Mouse (Mus musculus) neural tube, embryonic 13.5 days (tissue): ENCODE data around the gene Gm26602. TPM values are rescaled to one million over a fixed set of nuclear protein-coding genes. Genes with fewer than 3 reads are reported as not detected.

Experiments used
- ATAC-seq: fragments of 200-750 bp; cut with Nextera tagmentation; 2 replicates; pipeline ENCODE4 v1.8.0; 2017; ENCODE audit warnings: low read depth, mild to moderate bottlenecking, moderate TSS enrichment, moderate library complexity
- H3K27ac ChIP-seq: fragments of 300-500 bp; sonication (generic); replicated peaks from 2 replicates; pipeline ENCODE4 v1.5.1; 2015; ENCODE audit warnings: moderate library complexity, mild to moderate bottlenecking, inconsistent platforms
- H3K27me3 ChIP-seq: fragments of 300-500 bp; sonication (generic); 2 replicates; pipeline ENCODE4 v1.6.1; 2015; ENCODE audit warnings: mild to moderate bottlenecking, inconsistent platforms
- H3K36me3 ChIP-seq: fragments of 300-500 bp; sonication (generic); 2 replicates; pipeline ENCODE4 v1.6.1; 2015; ENCODE audit warnings: mild to moderate bottlenecking, inconsistent platforms
- H3K4me1 ChIP-seq: fragments of 300-500 bp; sonication (generic); replicated peaks from 2 replicates; pipeline ENCODE4 v1.6.1; 2015; ENCODE audit warnings: inconsistent platforms
- H3K4me2 ChIP-seq: fragments of 300-500 bp; sonication (generic); 2 replicates; pipeline ENCODE4 v1.6.1; 2015; ENCODE audit warnings: inconsistent platforms, mild to moderate bottlenecking, moderate library complexity
- H3K4me3 ChIP-seq: fragments of 300-500 bp; sonication (generic); 2 replicates; pipeline ENCODE4 v1.5.1; 2015; ENCODE audit warnings: mild to moderate bottlenecking, inconsistent platforms
- H3K9ac ChIP-seq: fragments of 300-500 bp; sonication (generic); 2 replicates; pipeline ENCODE4 v1.6.1; 2015; ENCODE audit warnings: moderate library complexity, mild to moderate bottlenecking, inconsistent platforms
- H3K9me3 ChIP-seq: fragments of 300-500 bp; sonication (generic); 2 replicates; pipeline ENCODE4 v1.6.1; 2016; ENCODE audit warnings: inconsistent platforms
- WGBS: fragments of 180-500 bp; shearing (Covaris S2); methylation state at CpG from one replicate; pipeline ENCODE4 v1.1.7; 2015; 5-methylcytosine and 5-hydroxymethylcytosine counted together
- polyA plus RNA-seq: library from polyadenylated mRNA; unstranded; fragments of >200 nt; fragmentation: Nextera tagmentation; extraction: Ambion mirVana; gene quantifications from 2 replicates; pipeline ENCODE4 v1.2.1, GENCODE M21; 2015

Gene Gm26602
- polyA plus RNA-seq, 1 experiment from 2014 or later: 40.5 TPM

DNA sequence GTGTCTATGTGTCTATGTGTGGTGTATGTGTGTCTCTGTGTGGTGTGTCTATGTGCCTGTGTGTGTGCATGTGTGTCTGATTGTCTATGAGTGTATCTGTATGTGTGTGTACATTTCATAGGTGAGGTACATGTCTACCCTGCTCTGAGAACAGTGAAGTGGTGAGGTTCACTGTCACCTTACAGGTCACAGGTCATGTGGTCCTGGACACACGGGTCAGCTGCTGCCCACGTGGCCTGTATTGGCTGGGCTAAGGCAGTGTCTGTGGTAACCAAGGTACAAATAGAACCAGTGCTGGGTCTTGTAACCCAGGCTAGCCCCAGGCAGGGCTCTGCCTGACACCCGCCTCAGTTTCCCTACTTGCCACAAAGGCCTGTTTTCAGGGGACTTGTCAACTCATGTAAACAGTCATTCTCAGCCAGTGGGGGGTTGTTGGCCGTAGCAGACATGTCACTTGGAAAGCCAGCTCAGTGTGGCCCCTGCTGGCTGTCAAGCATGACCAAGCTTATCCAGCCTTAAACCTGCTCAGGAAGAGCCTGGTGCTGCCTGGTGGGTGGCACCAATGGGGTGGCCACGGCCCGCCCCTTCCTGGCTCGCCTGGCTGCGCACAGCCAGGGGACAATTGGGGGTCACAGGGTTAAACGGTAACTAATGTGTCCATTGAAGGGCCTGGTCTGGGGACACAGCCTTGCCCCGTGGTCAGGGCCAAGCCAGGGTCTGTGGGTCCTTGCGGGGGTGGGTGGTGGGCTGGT, 27.3 kb downstream of the Gm26602 start:
- 36% methylated on average over 11 of the region's 11 CpGs for WGBS
- ATAC-seq: no peak

DNA sequence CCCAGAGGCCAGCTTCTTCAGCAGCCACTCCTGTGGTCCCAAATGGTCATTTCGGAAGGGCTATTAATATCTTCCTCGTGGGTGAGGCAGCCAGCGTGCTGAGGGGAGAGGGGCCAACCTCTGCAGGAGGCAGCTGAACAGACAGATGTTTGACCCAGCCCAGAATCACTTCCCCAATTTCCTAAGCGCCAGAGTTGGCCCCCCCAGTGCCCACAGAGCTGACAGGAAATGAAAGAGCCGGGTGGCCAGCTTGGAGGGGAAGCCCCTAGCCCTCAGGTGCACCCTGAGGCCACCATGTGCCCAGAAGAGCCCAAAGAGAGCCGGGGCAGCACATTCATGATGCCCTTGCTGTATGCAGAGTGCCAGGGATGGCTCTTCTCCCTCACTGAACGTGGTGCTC, 30.1 kb downstream of the Gm26602 start:
- Histone ChIP-seq H3K27me3 (no peaks in the 10 kb centered on the region), H3K9ac (no peak overlapping the region), H3K27ac (no peak overlapping the region), H3K4me1 (peaks cover 53% of the 10 kb centered on the region), H3K9me3 (no peaks in the 10 kb centered on the region), H3K4me3 (no peak overlapping the region), H3K4me2 (no peak overlapping the region), H3K36me3 (peaks cover 23% of the 10 kb centered on the region)
- WGBS: 62% methylated on average over 7 of the region's 7 CpGs
- no peak for ATAC-seq

More for the DNA sequence above, 27.3 kb downstream of the Gm26602 start:
- Histone ChIP-seq H3K9me3 (no peaks in the 10 kb centered on the region), H3K27ac (no peak overlapping the region), H3K4me3 (no peak overlapping the region), H3K4me1 (peaks cover 53% of the 10 kb centered on the region), H3K9ac (peak overlapping the region; percentile 41; the same call in 1 of the 2 replicates), H3K27me3 (no peaks in the 10 kb centered on the region), H3K4me2 (no peak overlapping the region), H3K36me3 (peaks cover 39% of the 10 kb centered on the region)

DNA sequence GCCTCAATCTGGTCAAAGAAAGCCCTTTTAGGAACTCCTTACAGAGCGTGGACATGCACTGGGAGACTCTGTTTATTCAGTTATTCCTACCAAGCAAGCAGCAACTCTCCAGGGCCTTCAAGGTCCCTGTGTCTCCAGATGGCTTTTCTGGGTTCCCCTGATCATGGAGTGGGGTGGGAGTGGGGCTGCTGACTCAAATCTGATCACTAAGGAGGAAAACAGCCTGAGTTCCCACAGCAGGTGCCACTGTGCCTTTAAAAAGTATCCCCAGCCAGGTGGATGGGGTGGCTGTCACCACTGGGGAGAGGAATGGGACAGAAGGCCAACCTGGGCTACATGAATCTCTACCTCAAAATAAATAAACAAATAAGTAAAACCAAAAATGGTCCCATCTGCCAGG, 32.3 kb downstream of the Gm26602 start:
- H3K4me1 ChIP-seq: peaks cover 49% of the 10 kb centered on the region
- no peak overlapping the region for H3K27ac ChIP-seq
- 89% methylated on average over 1 of the region's 1 CpGs for WGBS
- no peak overlapping the region for H3K4me3 ChIP-seq
- ATAC-seq: no peak
- no peak overlapping the region for H3K4me2 ChIP-seq
- H3K27me3 ChIP-seq: no peaks in the 10 kb centered on the region
- H3K9me3 ChIP-seq: no peaks in the 10 kb centered on the region
- H3K36me3 ChIP-seq: peaks cover 25% of the 10 kb centered on the region
- no peak overlapping the region; the same call in 1 of the 2 replicates for H3K9ac ChIP-seq

DNA sequence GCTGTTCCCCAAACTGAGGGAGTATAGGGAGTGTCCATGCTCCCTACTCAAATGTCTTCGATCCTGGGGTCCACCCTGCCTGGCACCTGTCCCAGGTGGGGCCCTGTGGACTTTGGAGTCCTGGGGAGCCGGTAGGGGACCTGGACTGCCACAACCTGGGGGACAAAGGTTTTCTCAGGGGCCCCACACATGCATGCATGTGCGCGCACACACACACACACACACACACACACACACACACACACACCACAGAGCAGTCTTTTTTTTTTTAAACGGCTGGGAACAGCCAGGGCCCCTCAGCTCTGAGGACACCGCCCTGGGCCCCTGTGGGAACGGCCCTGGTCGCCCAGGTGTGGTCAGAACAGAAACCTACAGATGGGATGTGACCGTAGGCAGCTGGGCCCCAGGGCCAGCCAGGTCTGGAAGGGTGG, 32.8 kb downstream of the Gm26602 start:
- peaks cover 46% of the 10 kb centered on the region for H3K4me1 ChIP-seq
- peaks cover 25% of the 10 kb centered on the region for H3K36me3 ChIP-seq
- no peak overlapping the region; the same call in 1 of the 2 replicates for H3K9ac ChIP-seq
- no peaks in the 10 kb centered on the region for H3K9me3 ChIP-seq
- no peak for ATAC-seq
- no peaks in the 10 kb centered on the region for H3K27me3 ChIP-seq
- no peak overlapping the region for H3K4me3 ChIP-seq
- no peak overlapping the region for H3K27ac ChIP-seq
- WGBS: 61% methylated on average over 9 of the region's 9 CpGs
- H3K4me2 ChIP-seq: no peak overlapping the region

DNA sequence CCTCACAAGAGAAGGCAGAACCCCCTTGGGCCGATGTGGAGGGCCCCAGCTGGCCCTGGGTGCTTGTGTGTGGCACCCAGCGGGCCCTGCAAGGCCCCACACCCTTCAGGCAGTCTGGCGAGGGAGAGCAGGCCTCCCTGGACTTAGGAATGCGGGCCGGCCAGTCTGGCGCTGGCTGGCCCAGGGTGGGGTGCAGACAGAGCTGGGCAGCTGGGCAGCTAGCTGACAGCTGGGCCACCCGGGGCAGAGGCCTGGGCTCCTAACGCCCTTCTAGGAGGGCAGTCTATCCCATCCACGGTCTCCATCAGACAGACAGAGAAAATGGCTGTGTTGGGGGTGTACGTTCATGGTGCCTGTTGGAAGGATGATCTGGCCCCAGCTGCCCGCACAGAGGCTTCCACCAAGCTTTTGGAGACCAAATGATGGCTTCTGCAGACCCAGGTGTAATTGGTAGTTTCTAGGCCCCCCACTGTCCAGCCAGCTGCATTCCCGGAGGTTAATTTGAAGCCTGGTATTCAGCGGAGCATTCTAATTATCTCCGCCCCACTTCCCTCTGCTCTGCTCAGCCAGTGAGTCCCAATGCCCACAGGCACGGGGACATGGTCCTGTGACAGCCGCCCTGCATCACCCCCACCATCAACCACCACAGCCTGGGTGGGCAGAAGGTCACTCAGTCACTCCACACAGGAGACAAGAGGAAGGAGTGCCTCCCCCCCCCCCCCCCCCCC, 35.0 kb downstream of the Gm26602 start:
- no peak overlapping the region for H3K4me2 ChIP-seq
- peaks cover 43% of the 10 kb centered on the region for H3K36me3 ChIP-seq
- 0 out of 2 replicates have a peak, but pooled peaks have one; percentile 28 for ATAC-seq
- no peaks in the 10 kb centered on the region for H3K9me3 ChIP-seq
- no peak overlapping the region for H3K4me3 ChIP-seq
- H3K4me1 ChIP-seq: peaks cover 46% of the 10 kb centered on the region
- no peaks in the 10 kb centered on the region for H3K27me3 ChIP-seq
- H3K27ac ChIP-seq: peak overlapping the region; percentile 64
- peak overlapping the region; percentile 38 for H3K9ac ChIP-seq
- 12% methylated on average over 16 of the region's 16 CpGs for WGBS

DNA sequence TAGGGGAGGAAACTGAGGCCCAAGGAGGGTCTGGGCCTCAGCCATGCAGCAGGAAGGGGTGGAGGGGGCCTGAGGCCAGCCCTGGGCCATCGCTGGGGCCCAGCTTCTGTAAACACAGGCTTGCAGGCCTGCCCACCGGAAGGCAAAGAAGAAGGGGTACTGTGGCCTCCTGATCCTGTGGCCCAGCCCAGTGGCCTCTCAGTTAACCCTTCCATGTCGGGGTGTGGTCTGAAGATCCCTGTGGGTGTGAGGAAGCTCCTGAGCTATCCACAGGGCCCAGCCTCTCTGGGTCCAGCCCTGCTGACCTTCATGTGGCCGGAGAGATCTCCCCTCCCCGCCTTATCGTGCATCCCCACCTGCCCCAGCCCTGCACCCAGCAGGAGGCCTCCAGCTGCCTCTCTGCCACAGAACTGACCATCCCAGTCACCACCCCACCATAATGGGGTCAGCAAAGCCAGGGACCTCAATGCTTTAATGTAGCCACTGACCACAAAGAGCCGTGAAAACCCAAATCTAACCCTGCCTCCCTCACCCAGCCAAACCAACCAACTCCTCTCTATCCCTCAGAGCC, 36.2 kb downstream of the Gm26602 start:
- Histone ChIP-seq H3K9me3 (no peaks in the 10 kb centered on the region), H3K4me3 (no peak overlapping the region), H3K4me1 (peaks cover 46% of the 10 kb centered on the region), H3K36me3 (peaks cover 49% of the 10 kb centered on the region), H3K27ac (no peak overlapping the region), H3K9ac (peak overlapping the region; percentile 38; the same call in 1 of the 2 replicates), H3K4me2 (0 out of 2 replicates have a peak overlapping the region, but pooled peaks have one; percentile 5), H3K27me3 (no peaks in the 10 kb centered on the region)
- peak; percentile 28; the same call in 1 of the 2 replicates for ATAC-seq
- WGBS: 5% methylated on average over 7 of the region's 7 CpGs

DNA sequence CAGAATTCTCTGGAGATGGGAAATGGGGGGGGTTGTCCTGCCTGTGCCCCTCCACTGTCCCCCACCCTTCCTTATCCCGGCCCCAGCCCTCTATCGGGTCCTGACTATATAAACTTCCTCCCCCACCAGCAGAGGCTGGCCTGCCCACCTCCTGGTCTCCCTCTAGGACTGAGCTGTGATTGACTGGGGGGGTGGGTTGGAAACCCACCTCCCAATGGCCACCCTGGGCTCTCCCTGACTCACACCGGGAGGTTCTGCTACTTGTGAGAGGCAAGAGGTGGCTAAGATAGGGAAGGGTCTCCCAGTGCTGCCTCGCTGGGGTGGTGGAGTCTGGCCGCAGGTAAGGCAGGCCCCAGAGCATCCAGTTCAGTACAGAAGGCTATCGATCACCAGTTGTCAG, 36.8 kb downstream of the Gm26602 start:
- Histone ChIP-seq H3K9me3 (no peaks in the 10 kb centered on the region), H3K4me1 (peaks cover 46% of the 10 kb centered on the region), H3K27me3 (no peaks in the 10 kb centered on the region), H3K4me3 (no peak overlapping the region), H3K9ac (no peak overlapping the region), H3K4me2 (no peak overlapping the region), H3K36me3 (peaks cover 44% of the 10 kb centered on the region), H3K27ac (no peak overlapping the region)
- WGBS: 64% methylated on average over 6 of the region's 6 CpGs
- no peak for ATAC-seq

DNA sequence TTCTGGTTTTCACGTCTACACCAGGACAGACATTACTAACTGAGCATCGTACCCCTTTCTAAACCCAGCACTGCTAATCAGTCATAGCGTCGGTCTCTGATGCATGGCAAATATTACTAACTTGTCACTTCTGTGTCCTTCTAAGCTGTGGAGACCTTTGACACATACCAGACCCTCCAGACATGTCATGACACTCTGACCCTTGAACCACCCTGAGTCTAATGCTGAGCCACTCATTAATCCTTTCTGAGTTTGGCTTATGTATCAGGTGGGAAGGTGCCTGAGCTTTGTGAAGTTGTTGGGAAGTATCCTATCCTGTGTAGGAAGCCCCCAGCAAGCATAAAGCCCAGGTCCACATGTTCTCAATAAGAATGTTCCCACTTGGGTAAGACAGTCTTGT, 39.2 kb downstream of the Gm26602 start:
- H3K36me3 ChIP-seq: peaks cover 61% of the 10 kb centered on the region
- no peaks in the 10 kb centered on the region for H3K27me3 ChIP-seq

DNA sequence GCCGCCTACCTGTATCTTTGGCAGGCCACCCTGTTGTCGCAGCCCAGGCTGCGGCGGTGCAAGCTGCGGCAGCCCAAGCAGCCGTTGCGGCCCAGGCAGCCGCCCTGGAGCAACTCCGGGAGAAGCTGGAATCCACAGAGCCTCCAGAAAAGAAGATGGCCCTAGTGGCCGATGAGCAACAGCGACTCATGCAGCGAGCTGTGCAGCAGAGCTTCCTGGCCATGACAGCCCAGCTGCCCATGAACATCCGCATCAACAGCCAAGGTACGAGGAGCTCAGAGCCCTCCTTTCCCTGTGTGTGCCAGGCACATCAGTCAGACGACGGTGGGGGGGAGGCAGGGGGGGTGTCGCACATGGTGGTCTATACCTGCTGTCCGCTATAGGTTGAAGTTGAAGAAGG, 40.0 kb downstream of the Gm26602 start:
- no peak for ATAC-seq
- Histone ChIP-seq H3K27me3 (no peaks in the 10 kb centered on the region), H3K36me3 (peaks cover 61% of the 10 kb centered on the region), H3K4me2 (no peak overlapping the region), H3K9me3 (no peaks in the 10 kb centered on the region), H3K9ac (no peak overlapping the region), H3K4me3 (no peak overlapping the region), H3K4me1 (peaks cover 20% of the 10 kb centered on the region), H3K27ac (no peak overlapping the region)
- 85% methylated on average over 18 of the region's 18 CpGs for WGBS

More for the DNA sequence above, 39.2 kb downstream of the Gm26602 start:
- Histone ChIP-seq H3K4me1 (peaks cover 28% of the 10 kb centered on the region), H3K4me3 (no peak overlapping the region), H3K27ac (no peak overlapping the region), H3K9ac (no peak overlapping the region), H3K9me3 (no peaks in the 10 kb centered on the region), H3K4me2 (no peak overlapping the region)
- 94% methylated on average over 4 of the region's 4 CpGs for whole genome bisulfite sequencing
- no peak for ATAC-seq

DNA sequence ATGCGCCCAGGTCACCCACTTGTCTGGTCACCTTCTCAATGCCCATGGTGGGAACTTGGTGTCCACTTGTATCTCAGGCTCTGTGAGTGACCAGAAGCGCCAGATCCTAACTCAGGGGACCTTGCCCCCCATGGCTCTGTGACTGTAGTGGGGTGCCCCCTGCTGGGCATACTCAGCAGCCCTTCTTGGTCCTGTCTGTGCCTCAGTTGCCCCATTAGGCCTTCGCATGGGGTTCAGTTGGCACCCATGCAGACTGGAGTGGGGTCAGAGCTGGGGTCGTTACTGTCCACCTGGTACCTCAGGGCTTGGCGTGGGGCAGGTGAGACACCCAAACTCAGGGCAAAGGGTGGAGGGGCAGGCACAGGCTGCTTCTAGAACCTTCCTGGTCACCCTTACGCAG, 43.3 kb downstream of the Gm26602 start:
- no peak for ATAC-seq
- no peak overlapping the region for H3K9ac ChIP-seq
- 87% methylated on average over 6 of the region's 6 CpGs for WGBS

DNA sequence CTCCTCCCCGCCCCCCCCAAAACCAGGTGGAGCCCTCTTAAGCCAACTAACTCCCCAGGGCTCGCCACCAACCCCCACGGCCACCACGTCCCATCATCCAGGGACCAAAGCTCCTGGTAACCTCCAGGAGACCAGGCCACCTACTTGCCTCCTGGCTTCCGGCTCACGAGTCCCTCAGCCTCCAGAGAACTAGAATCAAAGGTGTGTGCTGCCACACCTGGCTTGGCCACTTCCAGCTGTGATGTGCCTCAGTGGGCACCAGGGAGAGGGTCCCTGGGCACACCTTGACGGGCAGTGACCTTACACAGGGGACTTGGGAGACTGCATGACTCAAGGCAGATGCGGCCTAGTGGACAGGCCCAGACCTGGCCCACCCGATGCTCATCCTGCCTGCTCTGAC, 45.0 kb downstream of the Gm26602 start:
- 76% methylated on average over 9 of the region's 9 CpGs for WGBS

More for the DNA sequence above, 43.3 kb downstream of the Gm26602 start:
- peaks cover 46% of the 10 kb centered on the region for H3K36me3 ChIP-seq
- no peaks in the 10 kb centered on the region for H3K9me3 ChIP-seq
- H3K4me3 ChIP-seq: no peak overlapping the region
- no peak overlapping the region for H3K27ac ChIP-seq
- H3K4me1 ChIP-seq: peaks cover 5% of the 10 kb centered on the region; the same call in 1 of the 2 replicates
- no peaks in the 10 kb centered on the region for H3K27me3 ChIP-seq
- H3K4me2 ChIP-seq: no peak overlapping the region

DNA sequence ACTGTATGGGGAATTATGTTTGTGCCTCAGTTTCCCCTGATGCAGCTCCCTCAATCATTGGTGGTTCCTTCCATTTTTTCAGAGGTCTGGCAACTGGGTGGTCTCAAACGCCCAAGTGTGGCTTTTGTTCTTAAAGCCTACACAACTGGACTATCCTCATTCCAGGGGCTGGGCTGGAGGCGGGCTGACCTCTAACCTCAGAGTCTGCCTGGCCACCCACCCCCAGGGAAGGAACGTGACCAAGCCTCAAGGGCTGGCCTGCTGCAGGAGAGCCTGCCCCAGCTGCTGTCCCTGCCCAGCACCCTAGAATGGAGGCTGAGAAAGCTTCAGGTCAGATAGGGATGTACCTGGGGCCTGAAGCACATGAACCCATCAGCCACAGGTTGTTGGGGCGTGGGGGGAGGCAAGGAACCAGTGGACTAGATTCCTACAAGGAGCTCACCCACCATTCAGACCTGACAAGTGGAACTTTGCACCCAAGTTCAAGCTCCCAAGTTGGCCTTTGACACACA, 46.0 kb downstream of the Gm26602 start:
- Histone ChIP-seq H3K4me2 (no peak overlapping the region), H3K27me3 (no peaks in the 10 kb centered on the region), H3K4me3 (no peak overlapping the region), H3K9me3 (no peaks in the 10 kb centered on the region), H3K9ac (no peak overlapping the region), H3K4me1 (peaks cover 17% of the 10 kb centered on the region), H3K27ac (no peak overlapping the region), H3K36me3 (peaks cover 24% of the 10 kb centered on the region)
- 13% methylated on average over 4 of the region's 4 CpGs for WGBS
- ATAC-seq: no peak

More for the DNA sequence above, 45.0 kb downstream of the Gm26602 start:
- Histone ChIP-seq H3K4me1 (peaks cover 9% of the 10 kb centered on the region), H3K4me3 (no peak overlapping the region), H3K9ac (peak overlapping the region; percentile 54; the same call in 1 of the 2 replicates), H3K36me3 (peaks cover 29% of the 10 kb centered on the region), H3K9me3 (no peaks in the 10 kb centered on the region), H3K4me2 (no peak overlapping the region), H3K27me3 (no peaks in the 10 kb centered on the region), H3K27ac (no peak overlapping the region; the same call in 1 of the 2 replicates)
- no peak for ATAC-seq
